Mouse (Mus musculus) limb, embryonic 11.5 days (tissue): ENCODE measurements around the gene Fyttd1. TPM values are rescaled to one million over a fixed set of nuclear protein-coding genes. Genes with fewer than 3 reads are reported as not detected.

Experiments
- ATAC-seq: fragments of 200-750 bp; cut with Nextera tagmentation; 2 replicates; pipeline ENCODE4 v1.8.0; 2017; ENCODE audit warnings: low read depth; ENCODE audit not compliant: insufficient number of reproducible peaks, low FRiP score, low TSS enrichment
- DNase-seq: peaks from one replicate; pipeline ENCODE4 v3.0.0-alpha.2; 2015; ENCODE audit warnings: low spot score
- H3K27ac ChIP-seq: fragments of 300-500 bp; sonication (generic); replicated peaks from 2 replicates; pipeline ENCODE4 v1.5.1; 2014; ENCODE audit warnings: low read depth, mild to moderate bottlenecking, low read length
- H3K27me3 ChIP-seq: fragments of 300-500 bp; sonication (generic); 2 replicates; pipeline ENCODE4 v1.6.1; 2014; ENCODE audit warnings: mild to moderate bottlenecking, low read length, mixed read lengths; ENCODE audit not compliant: control insufficient read depth, insufficient read depth
- H3K36me3 ChIP-seq: fragments of 300-500 bp; sonication (generic); 2 replicates; pipeline ENCODE4 v1.6.1; 2014; ENCODE audit warnings: mild to moderate bottlenecking, low read length, moderate library complexity, mixed read lengths; ENCODE audit not compliant: control insufficient read depth, insufficient read depth
- H3K4me1 ChIP-seq: fragments of 300-500 bp; sonication (generic); 2 replicates; pipeline ENCODE4 v1.6.1; 2014; ENCODE audit warnings: low read length, mixed read lengths; ENCODE audit not compliant: control insufficient read depth, insufficient read depth
- H3K4me2 ChIP-seq: fragments of 300-500 bp; sonication (generic); 2 replicates; pipeline ENCODE4 v1.6.1; 2014; ENCODE audit warnings: low read depth, mild to moderate bottlenecking, moderate library complexity; ENCODE audit not compliant: severe bottlenecking
- H3K4me3 ChIP-seq: fragments of 300-500 bp; sonication (generic); 2 replicates; pipeline ENCODE4 v1.5.1; 2014; ENCODE audit warnings: low read depth, low read length
- H3K9ac ChIP-seq: fragments of 300-500 bp; sonication (generic); 2 replicates; pipeline ENCODE4 v1.6.1; 2014; ENCODE audit warnings: mild to moderate bottlenecking, low read length
- H3K9me3 ChIP-seq: fragments of 300-500 bp; sonication (generic); 2 replicates; pipeline ENCODE4 v1.6.1; 2016; ENCODE audit warnings: low read length; ENCODE audit not compliant: control insufficient read depth
- WGBS: fragments of 180-500 bp; shearing (Covaris S2); extraction: QIAGEN DNeasy Blood & Tissue Kit; methylation state at CpG from one replicate; pipeline ENCODE4 v1.1.7; 2014; 5-methylcytosine and 5-hydroxymethylcytosine counted together
- polyA plus RNA-seq: library from polyadenylated mRNA; unstranded; fragments of >200 nt; fragmentation: Nextera tagmentation; extraction: Ambion mirVana; gene quantifications from 2 replicates; pipeline ENCODE4 v1.2.1, GENCODE M21; 2014

The Fyttd1 gene
- polyA plus RNA-seq: 120 and 123 TPM in 2 replicates

- no peaks in the 10 kb centered on the region for H3K9me3 ChIP-seq
- peak; percentile 97 for DNase-seq
- WGBS: under 1% methylated on average over 73 of the region's 83 CpGs
- no peaks in the 10 kb centered on the region for H3K27me3 ChIP-seq
- H3K4me2 ChIP-seq: peak within 1 kb of the TSS; percentile 81
- peak within 1 kb of the TSS; percentile 82 for H3K9ac ChIP-seq
- peak; percentile 95 for ATAC-seq
- H3K36me3 ChIP-seq: no peaks in the 10 kb centered on the region
- peak within 1 kb of the TSS; percentile 68 for H3K27ac ChIP-seq
- H3K4me1 ChIP-seq: peaks cover 4% of the 10 kb centered on the region; the same call in 1 of the 2 replicates
- H3K4me3 ChIP-seq: peak within 1 kb of the TSS; percentile 96
Measured at GRCm38 (mm10) chr16:32877343-32878156, at the start of gene Fyttd1, which contains the start of gene Rubcn. Gene Fyttd1, plus strand, starts transcription at chr16:32877500. Gene Rubcn, minus strand, starts transcription at chr16:32877766.

- Histone ChIP-seq H3K9me3 (no peaks in the 10 kb centered on the region), H3K27me3 (no peaks in the 10 kb centered on the region), H3K4me2 (no peak overlapping the region), H3K4me1 (no peaks in the 10 kb centered on the region), H3K4me3 (no peak overlapping the region), H3K27ac (no peak overlapping the region), H3K36me3 (peaks cover 3% of the 10 kb centered on the region), H3K9ac (no peak overlapping the region)
- no peak for DNase-seq
- ATAC-seq: no peak
- 86% methylated on average over 11 of the region's 11 CpGs for WGBS
Measured at GRCm38 (mm10) chr16:32829104-32829503, 48.2 kb upstream of the Fyttd1 start.

- H3K4me3 ChIP-seq: no peak overlapping the region
- H3K9me3 ChIP-seq: no peaks in the 10 kb centered on the region
- H3K27me3 ChIP-seq: no peaks in the 10 kb centered on the region
- H3K9ac ChIP-seq: no peak overlapping the region
- ATAC-seq: no peak
- no peak for DNase-seq
- H3K36me3 ChIP-seq: peaks cover 4% of the 10 kb centered on the region
- H3K4me2 ChIP-seq: no peak overlapping the region
- H3K27ac ChIP-seq: no peak overlapping the region
- WGBS: 85% methylated on average over 4 of the region's 4 CpGs
- no peaks in the 10 kb centered on the region for H3K4me1 ChIP-seq
Measured at GRCm38 (mm10) chr16:32831501-32831900, 45.8 kb upstream of the Fyttd1 start.

- DNase-seq (no peak), ATAC-seq (no peak)
- Histone ChIP-seq H3K9me3 (no peaks in the 10 kb centered on the region), H3K36me3 (peaks cover 14% of the 10 kb centered on the region; the same call in 1 of the 2 replicates), H3K9ac (no peak overlapping the region), H3K27me3 (no peaks in the 10 kb centered on the region), H3K4me2 (no peak overlapping the region), H3K4me3 (no peak overlapping the region), H3K4me1 (no peaks in the 10 kb centered on the region), H3K27ac (no peak overlapping the region)
- WGBS: 93% methylated on average over 11 of the region's 11 CpGs
Measured at GRCm38 (mm10) chr16:32847103-32847502, 30.2 kb upstream of the Fyttd1 start.

GRCm38 (mm10) chr16:32849042-32849830, 28.1 kb upstream of the Fyttd1 start:
- WGBS: 93% methylated on average over 11 of the region's 11 CpGs
- H3K36me3 ChIP-seq: peaks cover 11% of the 10 kb centered on the region; the same call in 1 of the 2 replicates
- ATAC-seq: no peak

GRCm38 (mm10) chr16:32853492-32854049, 23.7 kb upstream of the Fyttd1 start:
- no peak overlapping the region for H3K27ac ChIP-seq
- no peaks in the 10 kb centered on the region for H3K9me3 ChIP-seq
- ATAC-seq: no peak
- DNase-seq: no peak
- H3K4me2 ChIP-seq: no peak overlapping the region
- 80% methylated on average over 13 of the region's 13 CpGs for WGBS
- no peaks in the 10 kb centered on the region for H3K4me1 ChIP-seq
- no peaks in the 10 kb centered on the region for H3K27me3 ChIP-seq
- H3K4me3 ChIP-seq: no peak overlapping the region
- no peak overlapping the region for H3K9ac ChIP-seq
- peaks cover 4% of the 10 kb centered on the region; the same call in 1 of the 2 replicates for H3K36me3 ChIP-seq

More at GRCm38 (mm10) chr16:32849042-32849830, 28.1 kb upstream of the Fyttd1 start:
- Histone ChIP-seq H3K9ac (no peak overlapping the region), H3K4me3 (no peak overlapping the region), H3K4me1 (no peaks in the 10 kb centered on the region), H3K27ac (no peak overlapping the region), H3K9me3 (no peaks in the 10 kb centered on the region), H3K27me3 (no peaks in the 10 kb centered on the region), H3K4me2 (no peak overlapping the region)
- no peak for DNase-seq

GRCm38 (mm10) chr16:32854050-32854571, 23.2 kb upstream of the Fyttd1 start:
- Histone ChIP-seq H3K27me3 (no peaks in the 10 kb centered on the region), H3K9ac (no peak overlapping the region), H3K4me2 (no peak overlapping the region), H3K4me1 (no peaks in the 10 kb centered on the region), H3K36me3 (peaks cover 4% of the 10 kb centered on the region; the same call in 1 of the 2 replicates), H3K27ac (no peak overlapping the region), H3K9me3 (no peaks in the 10 kb centered on the region), H3K4me3 (no peak overlapping the region)
- DNase-seq: no peak
- WGBS: 87% methylated on average over 2 of the region's 2 CpGs
- no peak for ATAC-seq

- Histone ChIP-seq H3K27ac (no peak overlapping the region), H3K4me1 (no peaks in the 10 kb centered on the region), H3K9ac (no peak overlapping the region), H3K4me3 (no peak overlapping the region), H3K36me3 (no peaks in the 10 kb centered on the region), H3K9me3 (no peaks in the 10 kb centered on the region), H3K27me3 (no peaks in the 10 kb centered on the region), H3K4me2 (no peak overlapping the region)
- WGBS: 83% methylated on average over 3 of the region's 3 CpGs
- DNase-seq (no peak), ATAC-seq (no peak)
Measured at GRCm38 (mm10) chr16:32856751-32857150, 20.5 kb upstream of the Fyttd1 start.
